Mouse (Mus musculus): ENCODE data around the gene Cox7a1. TPM values are rescaled to one million over a fixed set of nuclear protein-coding genes. Genes with fewer than 3 reads are reported as not detected.
A peak's percentile ranks its signal among the peaks of the same experiment; 100 is the strongest.
"Not testable (repeated sequence)": the region's sequence is repeated elsewhere in the genome, so short reads cannot be mapped to it uniquely, and the experiment has no call there.

Cox7a1 gene
- polyA plus RNA-seq, 1 experiment: 32.0 TPM

GRCm38 (mm10) chr7:30202895-30203690 is 19.1 kb downstream of the Cox7a1 start:
- H3K27ac ChIP-seq (ENCODE audit: insufficient read depth, low read length): peak overlapping the region; percentile 87
- no peak overlapping the region for H3K4me3 ChIP-seq (replicated peaks; ENCODE audit: insufficient read depth, low read depth, low read length)
- peak; percentile 69 to 89 for DNase-seq
- H3K27me3 ChIP-seq (ENCODE audit: control insufficient read depth, insufficient read depth, low read length): no peaks in the 10 kb centered on the region
- 18% methylated on average over 11 of the region's 11 CpGs for WGBS
- TF ChIP-seq CTCF (IDR thresholded peaks at IDR 0.05; ENCODE audit: borderline replicate concordance, insufficient read depth, low read depth, low read length): no peak
- no peak for TF ChIP-seq POLR2A (IDR thresholded peaks at IDR 0.05; ENCODE audit: borderline replicate concordance, insufficient read depth, low read length)
- peaks cover 16% of the 10 kb centered on the region for H3K4me1 ChIP-seq (ENCODE audit: control insufficient read depth, insufficient read depth, low read length)

GRCm38 (mm10) chr7:30204380-30204779 is 20.4 kb downstream of the Cox7a1 start:
- WGBS: 43% methylated on average over 8 of the region's 8 CpGs
- Histone ChIP-seq H3K27me3 (ENCODE audit: control insufficient read depth, insufficient read depth, low read length) (no peaks in the 10 kb centered on the region), H3K4me3 (replicated peaks; ENCODE audit: insufficient read depth, low read depth, low read length) (no peak overlapping the region), H3K27ac (ENCODE audit: insufficient read depth, low read length) (no peak overlapping the region), H3K4me1 (ENCODE audit: control insufficient read depth, insufficient read depth, low read length) (peaks cover 16% of the 10 kb centered on the region)
- DNase-seq: no peak
- TF ChIP-seq POLR2A (IDR thresholded peaks at IDR 0.05; ENCODE audit: borderline replicate concordance, insufficient read depth, low read length) (no peak), CTCF (IDR thresholded peaks at IDR 0.05; ENCODE audit: borderline replicate concordance, insufficient read depth, low read depth, low read length) (no peak)

- 1% methylated on average over 2 of the region's 2 CpGs for WGBS
- peak; percentile 79 for TF ChIP-seq CTCF (IDR thresholded peaks at IDR 0.05; ENCODE audit: borderline replicate concordance, insufficient read depth, low read depth, low read length)
- TF ChIP-seq POLR2A (IDR thresholded peaks at IDR 0.05; ENCODE audit: borderline replicate concordance, insufficient read depth, low read length): no peak
- Histone ChIP-seq H3K27me3 (ENCODE audit: control insufficient read depth, insufficient read depth, low read length) (no peaks in the 10 kb centered on the region), H3K4me1 (ENCODE audit: control insufficient read depth, insufficient read depth, low read length) (peaks cover 9% of the 10 kb centered on the region), H3K4me3 (replicated peaks; ENCODE audit: insufficient read depth, low read depth, low read length) (no peak overlapping the region), H3K27ac (ENCODE audit: insufficient read depth, low read length) (no peak overlapping the region)
- DNase-seq: peak; percentile 80
These were observed 21.4 kb downstream of the Cox7a1 start for GRCm38 (mm10) chr7:30205383-30205782.

- not testable (repeated sequence) for H3K27ac ChIP-seq (ENCODE audit: insufficient read depth, low read length); DNase-seq
- 61% methylated on average over 5 of the region's 5 CpGs for WGBS
These were observed 22.4 kb downstream of the Cox7a1 start for GRCm38 (mm10) chr7:30206364-30206763.

GRCm38 (mm10) chr7:30211025-30211424 is 27.1 kb downstream of the Cox7a1 start:
- WGBS: 28% methylated on average over 4 of the region's 4 CpGs

More at GRCm38 (mm10) chr7:30206364-30206763, 22.4 kb downstream of the Cox7a1 start:
- not testable (repeated sequence) for H3K4me1 ChIP-seq (ENCODE audit: control insufficient read depth, insufficient read depth, low read length); H3K4me3 ChIP-seq (replicated peaks; ENCODE audit: insufficient read depth, low read depth, low read length); H3K27me3 ChIP-seq (ENCODE audit: control insufficient read depth, insufficient read depth, low read length)

GRCm38 (mm10) chr7:30213881-30214280 is 29.9 kb downstream of the Cox7a1 start:
- 92% methylated on average over 3 of the region's 3 CpGs for WGBS
- TF ChIP-seq CTCF (IDR thresholded peaks at IDR 0.05; ENCODE audit: borderline replicate concordance, insufficient read depth, low read depth, low read length) (no peak), POLR2A (IDR thresholded peaks at IDR 0.05; ENCODE audit: borderline replicate concordance, insufficient read depth, low read length) (no peak)
- Histone ChIP-seq H3K4me1 (ENCODE audit: control insufficient read depth, insufficient read depth, low read length) (peaks cover 3% of the 10 kb centered on the region; the same call in 1 of the 2 replicates), H3K27ac (ENCODE audit: insufficient read depth, low read length) (no peak overlapping the region), H3K27me3 (ENCODE audit: control insufficient read depth, insufficient read depth, low read length) (no peaks in the 10 kb centered on the region), H3K4me3 (replicated peaks; ENCODE audit: insufficient read depth, low read depth, low read length) (no peak overlapping the region)
- no peak for DNase-seq

More at GRCm38 (mm10) chr7:30211025-30211424, 27.1 kb downstream of the Cox7a1 start:
- Histone ChIP-seq H3K4me3 (replicated peaks; ENCODE audit: insufficient read depth, low read depth, low read length) (no peak overlapping the region), H3K4me1 (ENCODE audit: control insufficient read depth, insufficient read depth, low read length) (no peaks in the 10 kb centered on the region), H3K27me3 (ENCODE audit: control insufficient read depth, insufficient read depth, low read length) (no peaks in the 10 kb centered on the region), H3K27ac (ENCODE audit: insufficient read depth, low read length) (no peak overlapping the region)
- no peak for TF ChIP-seq CTCF (IDR thresholded peaks at IDR 0.05; ENCODE audit: borderline replicate concordance, insufficient read depth, low read depth, low read length)
- no peak for TF ChIP-seq POLR2A (IDR thresholded peaks at IDR 0.05; ENCODE audit: borderline replicate concordance, insufficient read depth, low read length)
- DNase-seq: no peak

GRCm38 (mm10) chr7:30215875-30216274 is 31.9 kb downstream of the Cox7a1 start:
- Histone ChIP-seq H3K27ac (ENCODE audit: insufficient read depth, low read length) (no peak overlapping the region), H3K4me1 (ENCODE audit: control insufficient read depth, insufficient read depth, low read length) (peaks cover 7% of the 10 kb centered on the region; the same call in 1 of the 2 replicates), H3K27me3 (ENCODE audit: control insufficient read depth, insufficient read depth, low read length) (no peaks in the 10 kb centered on the region), H3K4me3 (replicated peaks; ENCODE audit: insufficient read depth, low read depth, low read length) (no peak overlapping the region)
- TF ChIP-seq CTCF (IDR thresholded peaks at IDR 0.05; ENCODE audit: borderline replicate concordance, insufficient read depth, low read depth, low read length) (no peak), POLR2A (IDR thresholded peaks at IDR 0.05; ENCODE audit: borderline replicate concordance, insufficient read depth, low read length) (no peak)
- DNase-seq: no peak
- 40% methylated on average over 3 of the region's 3 CpGs for WGBS

- peak; percentile 86 for TF ChIP-seq CTCF (IDR thresholded peaks at IDR 0.05; ENCODE audit: borderline replicate concordance, insufficient read depth, low read depth, low read length)
- TF ChIP-seq POLR2A (IDR thresholded peaks at IDR 0.05; ENCODE audit: borderline replicate concordance, insufficient read depth, low read length): peak; percentile 40; the same call in 1 of the 2 replicates
- Histone ChIP-seq H3K27me3 (ENCODE audit: control insufficient read depth, insufficient read depth, low read length) (no peaks in the 10 kb centered on the region), H3K27ac (ENCODE audit: insufficient read depth, low read length) (peak overlapping the region; percentile 35; the same call in 1 of the 2 replicates), H3K4me1 (ENCODE audit: control insufficient read depth, insufficient read depth, low read length) (peaks cover 7% of the 10 kb centered on the region; the same call in 1 of the 2 replicates), H3K4me3 (replicated peaks; ENCODE audit: insufficient read depth, low read depth, low read length) (peak overlapping the region; percentile 28)
- DNase-seq: peak; percentile 82 to 83
- WGBS: 1% methylated on average over 16 of the region's 16 CpGs
These were observed 32.8 kb downstream of the Cox7a1 start for GRCm38 (mm10) chr7:30216723-30217151.

Measured in cerebellum, adult 2 months (tissue).